Mouse (Mus musculus): ENCODE results near the gene Ifngr1.

GRCm38 (mm10) chr10:19551585-19551984 is 40.2 kb upstream of the Ifngr1 start:
- TF ChIP-seq CTCF (IDR thresholded peaks at IDR 0.05; ENCODE audit: control insufficient read depth, insufficient read depth, insufficient replicate concordance, low read depth, low read length), result no peak
- TF ChIP-seq POLR2A (IDR thresholded peaks at IDR 0.05; ENCODE audit: control insufficient read depth, low read depth, low read length), result no peak

Data from testis, adult 2 months (tissue).